Mouse (Mus musculus) left cerebral cortex, adult 2 months (tissue): ENCODE data around the gene Myadml2. TPM values are rescaled to one million over a fixed set of nuclear protein-coding genes. Genes with fewer than 3 reads are reported as not detected.
A peak's percentile ranks its signal among the peaks of the same experiment; 100 is the strongest.

Source experiments
- DNase-seq, 2 experiments: peaks; one replicate each; pipeline ENCODE4 v3.0.0; 2021 to 2022; ENCODE audit warnings: low spot score in 2 of 2, mixed read lengths in 1 of 2; ENCODE audit errors: extremely low spot score in 1 of 2
- H3K27ac ChIP-seq: fragments of 200-600 bp; 2 replicates; pipeline ENCODE4 v1.8.1; 2022
- H3K4me3 ChIP-seq: fragments of 200-600 bp; 2 replicates; pipeline ENCODE4 v1.8.1; 2022
- CTCF ChIP-seq: fragments of 200-600 bp; IDR thresholded peaks from 2 replicates; pipeline ENCODE4 v1.8.1; 2022; ENCODE audit warnings: antibody characterized with exemption, mild to moderate bottlenecking, moderate library complexity
- intact Hi-C: fragments of 180-260 bp; cut with DNase I; formaldehyde crosslinking; loops from one replicate; pipeline ENCODE4 v1.15.1; 2025
- long read RNA-seq, 2 experiments: library from polyadenylated mRNA; stranded (forward); transcript quantifications; one replicate each; pipeline ENCODE4 v2.0.0; 2021; ENCODE audit warnings: borderline mapping rate in 2 of 2
- total RNA-seq, 2 experiments: library from RNA; stranded (reverse); gene quantifications; 2 replicates each; pipeline ENCODE4 v1.2.3; 2021

The Myadml2 gene
- total RNA-seq = 1 to 10 TPM; 6.9 to 8.8 TPM
- long read RNA-seq, experiment 1, partial matches to known transcripts = 0 of 9 reads
- long read RNA-seq, experiment 1, other reads (novel, unspliced or antisense) = 8 of 9 reads
- long read RNA-seq, experiment 2, partial matches to known transcripts = 0 of 7 reads
- long read RNA-seq, experiment 2, other reads (novel, unspliced or antisense) = 7 of 7 reads

DNA sequence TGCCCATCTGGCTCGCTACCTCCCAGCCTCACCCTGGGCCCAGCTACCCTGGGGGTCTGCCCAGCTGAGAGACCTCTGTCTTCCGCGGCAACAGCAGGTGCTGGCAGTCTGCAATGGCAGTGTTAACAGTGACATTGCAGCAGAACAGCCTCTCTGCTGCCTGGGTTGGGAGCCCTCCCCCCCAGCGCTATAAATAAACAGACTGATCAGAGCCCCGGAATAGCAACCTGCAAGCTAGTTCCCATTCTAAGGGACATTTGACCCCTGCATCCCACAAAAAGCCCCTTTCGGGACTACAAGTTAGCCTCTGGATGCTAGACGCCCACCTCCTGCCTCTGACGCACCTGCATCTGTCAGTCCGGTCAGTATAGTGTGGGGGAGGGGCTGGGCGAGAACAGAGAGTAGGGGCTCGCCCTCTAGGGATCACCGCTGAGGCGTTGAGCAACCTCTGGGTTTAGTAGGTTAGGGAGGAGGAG is at the start of gene Myadml2:
TSS of gene Myadml2 (minus strand) at position 158 of the 476 bp plus-strand sequence.
- DNase-seq = no peak
- no peak for TF ChIP-seq CTCF
- Histone ChIP-seq H3K4me3 (peak within 1 kb of the TSS; percentile 61), H3K27ac (peak within 1 kb of the TSS; percentile 92)
- intact Hi-C loops = no loop called here

DNA sequence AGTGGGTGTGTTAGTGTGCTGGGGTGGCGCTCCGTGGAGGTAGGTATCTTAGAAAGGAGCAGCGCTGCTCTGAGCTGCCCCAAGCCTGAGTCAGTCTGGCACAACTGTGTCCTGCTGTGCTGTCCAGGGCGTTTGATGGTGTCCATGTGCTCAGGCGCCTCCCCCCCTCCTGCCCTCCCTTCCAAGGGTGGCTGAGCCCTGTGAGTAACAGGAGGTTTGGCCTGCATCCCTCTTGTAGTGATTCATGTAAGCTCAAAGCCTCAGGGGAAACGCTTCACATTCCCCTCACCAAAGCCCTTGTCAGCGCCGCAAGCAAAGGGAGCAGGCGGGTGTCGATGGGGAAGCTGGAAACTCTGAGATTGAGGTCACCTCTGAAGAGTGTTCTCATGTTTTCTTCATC is 49.8 kb upstream of the Myadml2 start:
- DNase-seq = no peak
- intact Hi-C loops = no loop called here
- Histone ChIP-seq H3K4me3 (no peak overlapping the region), H3K27ac (no peak overlapping the region; the same call in 1 of the 2 replicates)
- no peak; the same call in 1 of the 2 replicates for TF ChIP-seq CTCF

- H3K27ac ChIP-seq = no peak overlapping the region
- intact Hi-C loops = no loop called here
- H3K4me3 ChIP-seq = no peak overlapping the region
- peak; percentile 40 for TF ChIP-seq CTCF
- no peak for DNase-seq
Measured at GRCm38 (mm10) chr11:120696568-120696967, 48.6 kb upstream of the Myadml2 start.

DNA sequence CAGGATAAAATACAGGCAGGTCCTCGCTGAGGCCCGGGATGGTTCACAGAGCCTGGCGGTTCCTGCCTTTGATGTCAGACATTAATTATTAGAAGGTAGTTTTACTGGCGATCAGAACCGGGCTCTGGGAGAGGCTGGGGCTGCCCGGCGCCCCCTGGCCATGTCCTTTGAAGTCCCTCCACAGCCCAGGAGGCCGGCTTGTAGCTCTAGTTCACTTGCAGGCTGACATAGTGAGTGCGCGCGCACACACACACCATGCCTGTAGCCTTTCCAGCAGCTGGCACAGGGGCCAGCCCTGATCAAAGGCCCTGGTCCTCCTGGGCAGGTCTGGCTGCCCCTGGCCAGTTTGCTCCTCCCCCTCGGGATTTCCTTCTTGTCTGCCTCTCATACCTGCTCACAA is 47.7 kb upstream of the Myadml2 start:
- H3K27ac ChIP-seq = peak overlapping the region; percentile 64
- TF ChIP-seq CTCF = no peak
- intact Hi-C loops = no loop called here
- no peak overlapping the region for H3K4me3 ChIP-seq
- DNase-seq = no peak

GRCm38 (mm10) chr11:120695184-120695583 is 47.2 kb upstream of the Myadml2 start:
- Histone ChIP-seq H3K4me3 (no peak overlapping the region), H3K27ac (peak overlapping the region; percentile 64)
- DNase-seq = no peak
- TF ChIP-seq CTCF = no peak
- intact Hi-C loops = no loop called here

DNA sequence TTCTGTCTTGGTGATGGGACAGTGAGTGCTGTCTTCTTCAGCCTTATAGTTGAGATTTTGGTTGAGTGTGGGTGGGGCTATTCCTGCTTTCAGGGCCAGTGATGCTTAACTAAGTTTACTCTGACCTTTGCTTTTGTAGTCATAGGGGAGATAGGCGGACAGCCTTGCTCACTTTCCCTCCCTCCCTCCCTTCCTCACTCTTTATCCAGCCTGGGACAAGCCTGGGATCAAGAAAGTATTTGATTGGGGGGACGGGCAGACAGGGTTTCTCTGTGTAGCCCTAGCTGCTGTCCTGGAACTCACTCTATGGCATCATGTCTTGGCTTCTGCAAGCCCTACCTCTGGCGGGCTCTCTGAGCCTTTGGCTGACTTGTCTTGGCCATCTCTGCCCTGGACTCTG is 45.5 kb upstream of the Myadml2 start:
- no peak overlapping the region for H3K4me3 ChIP-seq
- intact Hi-C loops = no loop called here
- H3K27ac ChIP-seq = no peak overlapping the region
- no peak for TF ChIP-seq CTCF
- no peak for DNase-seq

GRCm38 (mm10) chr11:120692471-120693011 is 44.6 kb upstream of the Myadml2 start:
- no peak overlapping the region for H3K4me3 ChIP-seq
- TF ChIP-seq CTCF = no peak; the same call in 1 of the 2 replicates
- intact Hi-C loops = no loop called here
- peak overlapping the region; percentile 57 for H3K27ac ChIP-seq
- DNase-seq = no peak

GRCm38 (mm10) chr11:120689365-120689764 is 41.4 kb upstream of the Myadml2 start:
- intact Hi-C loops = no loop called here
- H3K4me3 ChIP-seq = no peak overlapping the region
- DNase-seq = no peak
- TF ChIP-seq CTCF = no peak
- no peak overlapping the region for H3K27ac ChIP-seq

- DNase-seq = no peak
Measured at GRCm38 (mm10) chr11:120686650-120687272, 38.8 kb upstream of the Myadml2 start.

GRCm38 (mm10) chr11:120684660-120685059 is 36.7 kb upstream of the Myadml2 start:
- no peak for DNase-seq
- intact Hi-C loops = no loop called here
- Histone ChIP-seq H3K4me3 (no peak overlapping the region), H3K27ac (no peak overlapping the region)
- TF ChIP-seq CTCF = no peak

More at GRCm38 (mm10) chr11:120686650-120687272, 38.8 kb upstream of the Myadml2 start:
- intact Hi-C loops = no loop called here
- Histone ChIP-seq H3K4me3 (no peak overlapping the region), H3K27ac (peak overlapping the region; percentile 65)
- TF ChIP-seq CTCF = no peak

GRCm38 (mm10) chr11:120684086-120684485 is 36.1 kb upstream of the Myadml2 start:
- DNase-seq = no peak
- TF ChIP-seq CTCF = no peak; the same call in none of the 2 replicates
- intact Hi-C loops = no loop called here
- H3K4me3 ChIP-seq = no peak overlapping the region
- H3K27ac ChIP-seq = no peak overlapping the region

- Histone ChIP-seq H3K27ac (no peak overlapping the region), H3K4me3 (no peak overlapping the region)
- intact Hi-C loops = no loop called here
- DNase-seq = no peak
- no peak for TF ChIP-seq CTCF
Measured at GRCm38 (mm10) chr11:120683536-120683935, 35.6 kb upstream of the Myadml2 start.

DNA sequence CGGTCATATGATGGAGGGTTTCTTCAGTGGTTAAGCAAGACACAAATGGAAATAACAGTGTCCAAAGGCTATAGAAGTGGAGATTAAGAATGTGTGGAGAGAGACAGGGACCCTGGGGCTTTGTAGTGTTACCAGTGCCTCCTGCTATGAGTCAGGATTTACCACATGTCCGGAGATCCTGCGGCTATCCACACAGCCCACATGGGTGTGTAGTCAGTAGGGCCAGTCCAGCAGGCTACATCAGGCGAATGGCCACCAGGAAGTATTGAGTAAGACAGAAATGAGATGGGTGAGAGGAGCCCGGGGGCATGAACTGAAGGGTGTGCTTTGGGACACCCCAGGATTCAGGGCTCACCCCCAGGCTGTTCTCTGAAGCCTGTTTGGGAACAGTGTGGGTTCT is 34.7 kb upstream of the Myadml2 start:
- H3K27ac ChIP-seq = no peak overlapping the region
- DNase-seq = no peak
- no peak overlapping the region for H3K4me3 ChIP-seq
- TF ChIP-seq CTCF = no peak
- intact Hi-C loops = no loop called here
